Mouse (Mus musculus): ENCODE measurements around the gene Pgp.

The Pgp gene

GRCm38 (mm10) chr17:24485090-24485860, 15.1 kb downstream of the Pgp start:
- DNase-seq (ENCODE audit: low read depth): no peak

GRCm38 (mm10) chr17:24488186-24488661, 18.0 kb downstream of the Pgp start, which contains the start of gene Caskin1:
Gene Caskin1, plus strand, starts transcription at chr17:24488601.
- DNase-seq (ENCODE audit: low read depth): no peak

DNA sequence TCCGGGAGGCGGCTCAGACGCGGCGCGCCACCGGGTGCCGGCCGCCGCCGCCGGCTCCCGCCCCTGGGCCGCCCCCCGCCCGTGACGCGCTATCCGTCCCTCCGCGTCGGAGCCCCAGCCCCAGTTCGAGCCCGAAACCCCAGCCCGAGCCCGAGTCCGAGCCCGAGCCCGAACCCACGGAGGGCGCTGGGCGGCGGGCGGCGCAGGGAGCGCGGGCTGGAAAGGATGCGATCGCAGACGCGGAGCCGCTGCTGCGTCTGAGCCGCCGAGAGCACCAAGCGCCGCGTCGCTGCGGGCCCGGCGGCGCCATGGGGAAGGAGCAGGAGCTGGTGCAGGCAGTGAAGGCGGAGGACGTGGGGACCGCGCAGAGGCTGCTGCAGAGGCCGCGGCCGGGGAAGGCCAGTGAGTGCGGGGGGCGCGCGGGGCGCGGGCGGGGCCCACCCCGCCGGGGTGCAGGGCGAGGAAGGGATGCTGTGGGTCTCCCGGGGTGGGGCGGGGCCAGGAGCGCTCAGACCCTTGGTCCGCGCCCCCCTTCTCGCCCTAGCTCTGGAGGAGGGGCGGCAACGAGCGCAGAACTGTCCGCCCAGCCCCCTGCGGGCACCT, 18.6 kb downstream of the Pgp start:
- DNase-seq (ENCODE audit: low read depth): no peak

GRCm38 (mm10) chr17:24489265-24490030, 19.3 kb downstream of the Pgp start:
- DNase-seq (ENCODE audit: low read depth): no peak

- DNase-seq (ENCODE audit: low read depth): no peak
These were observed 20.2 kb downstream of the Pgp start for GRCm38 (mm10) chr17:24490399-24490798.

GRCm38 (mm10) chr17:24494627-24495335, 24.6 kb downstream of the Pgp start:
- peak; percentile 66 for DNase-seq (ENCODE audit: low read depth)

DNA sequence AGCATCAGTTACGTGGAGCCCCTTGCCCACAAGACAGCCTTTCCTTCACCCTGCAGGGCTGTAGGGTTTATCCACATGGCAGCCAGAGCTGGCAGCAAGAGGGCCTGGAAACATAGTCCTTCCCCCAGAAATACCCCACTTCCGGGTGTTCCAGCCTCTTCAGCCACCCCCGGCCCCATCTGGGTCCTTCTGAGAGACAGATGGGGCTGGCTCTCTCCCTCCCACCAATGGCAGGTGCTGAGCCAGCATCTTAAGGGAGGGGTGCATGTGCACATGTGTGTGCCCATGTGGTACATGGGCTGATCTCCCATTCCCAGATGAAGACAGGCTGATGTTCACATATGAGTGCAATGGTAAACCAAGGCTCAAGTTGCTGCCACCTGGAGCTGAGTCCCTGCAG, 25.3 kb downstream of the Pgp start:
- DNase-seq (ENCODE audit: low read depth): no peak

DNA sequence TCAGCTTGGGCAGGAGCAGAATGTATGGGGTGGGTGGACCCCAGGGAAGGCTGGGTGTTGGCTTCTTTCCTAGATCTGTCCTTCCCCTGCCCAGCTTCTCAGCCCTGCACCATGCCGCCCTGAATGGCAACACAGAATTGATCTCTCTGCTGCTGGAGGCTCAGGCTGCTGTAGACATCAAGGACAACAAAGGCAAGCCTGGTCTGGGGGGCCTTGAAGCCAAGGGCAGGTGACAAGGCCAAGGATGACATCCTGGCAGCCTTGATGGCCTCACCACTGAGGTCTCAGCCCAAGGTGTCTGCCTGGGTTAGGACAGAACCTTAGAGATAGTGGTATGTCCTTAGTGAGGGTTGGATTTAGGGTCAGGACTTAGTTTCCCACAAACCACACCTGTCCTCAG, 25.8 kb downstream of the Pgp start:
- DNase-seq (ENCODE audit: low read depth): no peak

DNA sequence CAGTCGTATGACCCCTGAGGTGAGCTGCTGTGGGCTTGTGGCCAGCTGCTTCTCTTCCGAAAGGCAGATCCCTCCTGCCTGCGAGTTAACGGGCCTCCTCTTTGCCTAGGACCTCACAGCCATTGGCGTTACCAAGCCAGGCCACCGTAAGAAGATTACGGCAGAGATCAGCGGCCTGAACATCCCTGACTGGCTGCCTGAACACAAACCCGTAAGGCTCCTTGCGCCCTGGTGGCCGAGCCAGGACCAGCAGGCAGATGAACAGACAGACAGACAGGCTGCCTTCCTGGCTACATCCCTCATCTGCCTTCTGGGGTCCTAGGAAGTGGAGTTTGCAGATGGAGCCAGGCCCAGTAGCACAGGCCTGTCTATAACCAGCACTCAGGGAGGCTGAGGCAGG, 32.0 kb downstream of the Pgp start:
- no peak for DNase-seq (ENCODE audit: low read depth)

DNA sequence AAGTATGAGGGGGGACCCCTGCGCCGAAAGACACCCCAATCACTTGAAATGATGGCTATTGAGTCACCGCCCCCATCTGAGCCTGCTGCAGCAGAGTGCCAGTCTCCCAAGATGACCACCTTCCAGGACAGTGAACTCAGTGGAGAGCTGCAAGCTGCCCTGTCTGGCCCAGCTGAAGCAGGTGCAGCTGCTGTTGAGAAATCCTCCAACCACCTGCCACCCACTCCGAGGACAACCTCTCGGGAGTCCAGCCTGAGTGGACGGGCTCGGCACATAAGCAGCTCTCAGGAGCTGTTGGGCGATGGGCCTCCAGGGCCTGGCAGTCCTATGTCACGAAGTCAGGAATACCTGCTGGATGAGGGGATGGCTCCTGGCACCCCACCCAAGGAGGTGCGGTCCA, 33.9 kb downstream of the Pgp start:
- DNase-seq (ENCODE audit: low read depth): no peak

- no peak for DNase-seq (ENCODE audit: low read depth)
These were observed 35.2 kb downstream of the Pgp start for GRCm38 (mm10) chr17:24505286-24505955.

GRCm38 (mm10) chr17:24506332-24507070, 36.3 kb downstream of the Pgp start:
- DNase-seq (ENCODE audit: low read depth): no peak

- no peak for DNase-seq (ENCODE audit: low read depth)
These were observed 37.0 kb downstream of the Pgp start for GRCm38 (mm10) chr17:24507129-24507664.

DNA sequence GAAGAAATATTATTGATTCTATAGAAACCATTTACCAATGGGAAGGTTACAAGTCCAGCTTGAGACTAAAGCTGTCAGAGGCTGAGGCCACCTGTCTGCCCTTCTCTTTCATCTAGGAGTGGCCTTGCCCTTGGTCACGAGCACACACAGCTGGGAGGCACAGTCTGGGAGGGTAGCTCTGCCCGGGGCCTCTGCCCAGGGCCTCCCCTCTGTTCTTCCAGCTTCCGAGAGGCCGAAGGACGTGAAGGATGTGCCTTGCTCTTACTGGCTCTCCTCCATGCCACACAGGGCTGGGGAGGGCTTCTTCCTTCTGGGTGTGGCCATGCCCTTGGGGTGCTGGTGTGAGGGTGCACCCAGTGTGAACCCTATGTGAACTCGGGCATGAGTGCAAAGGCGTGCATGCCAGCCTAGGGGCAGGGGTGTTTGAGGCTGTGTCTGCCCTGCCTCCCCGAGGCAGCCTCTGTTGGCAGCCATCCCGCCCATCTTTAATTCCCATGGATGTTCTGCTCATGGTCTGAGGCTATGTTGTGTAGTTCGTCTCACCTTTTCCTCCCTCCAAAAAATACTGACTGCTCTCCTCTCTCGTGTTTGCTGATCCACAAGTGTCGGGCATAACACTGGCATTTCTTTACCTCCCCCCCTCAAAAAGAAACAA, 37.7 kb downstream of the Pgp start:
- no peak for DNase-seq (ENCODE audit: low read depth)

DNA sequence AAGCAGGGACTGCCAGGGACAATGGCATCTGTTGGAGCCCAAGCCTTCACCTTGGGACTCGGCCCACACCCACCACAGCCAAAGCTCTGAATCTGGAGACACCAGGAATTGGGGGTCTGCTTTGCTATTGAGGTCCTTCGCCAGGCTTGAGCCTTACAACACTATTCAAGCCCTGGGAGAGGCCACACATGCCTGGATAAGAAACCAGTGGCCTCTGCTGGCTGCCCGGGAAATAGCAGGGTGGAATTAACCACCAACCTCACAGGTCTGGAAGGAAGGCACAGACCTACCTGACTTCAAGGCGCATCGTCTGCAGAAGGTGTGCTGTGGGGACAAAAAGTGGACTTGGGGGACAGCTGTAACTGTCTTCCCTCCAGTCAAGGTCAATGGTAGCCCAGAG, 43.4 kb downstream of the Pgp start:
- DNase-seq (ENCODE audit: low read depth): no peak

GRCm38 (mm10) chr17:24514270-24515257, 44.4 kb downstream of the Pgp start:
- DNase-seq (ENCODE audit: low read depth): no peak

DNA sequence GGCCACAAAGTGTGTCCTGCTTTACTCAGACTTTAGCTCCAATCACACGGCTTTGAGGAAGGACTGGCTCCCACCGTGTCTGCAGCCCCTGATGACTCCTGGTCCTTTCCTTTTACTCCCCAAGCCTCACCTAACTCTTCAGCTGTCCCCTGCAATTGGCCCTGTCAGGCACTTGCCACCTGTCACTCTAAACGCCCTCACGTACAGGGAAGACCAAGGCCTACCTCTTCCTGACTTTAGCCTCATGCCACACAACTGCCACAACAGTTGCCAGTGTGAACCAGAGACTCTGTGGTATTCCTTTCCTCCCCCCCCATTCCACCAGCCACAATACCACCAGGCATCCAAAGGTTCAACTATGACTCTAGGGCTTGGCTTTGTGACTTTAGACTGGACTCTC, 50.3 kb downstream of the Pgp start:
- DNase-seq (ENCODE audit: low read depth): no peak
